Mouse (Mus musculus) heart, postnatal 14 days (tissue): ENCODE results near the gene Smc4. TPM values are rescaled to one million over a fixed set of nuclear protein-coding genes. Genes with fewer than 3 reads are reported as not detected.

ENCODE experiments used
- DNase-seq, 2 experiments: peaks; one replicate each; pipeline ENCODE4 v3.0.0; 2021 to 2022
- intact Hi-C: fragments of 180-260 bp; cut with DNase I; formaldehyde crosslinking; loops from one replicate; pipeline ENCODE4 v1.15.1; 2025
- long read RNA-seq, 2 experiments: library from polyadenylated mRNA; stranded (forward); transcript quantifications; one replicate each; pipeline ENCODE4 v2.0.0; 2021
- total RNA-seq, 2 experiments: library from RNA; stranded (reverse); gene quantifications; 2 replicates each; pipeline ENCODE4 v1.2.3; 2021

Smc4 gene
- total RNA-seq = 10 to 100 TPM; 25.9 to 31.1 TPM
- long read RNA-seq, experiment 1, full-length matches to known transcripts = 18 of 26 reads
- long read RNA-seq, experiment 1, partial matches to known transcripts = 7 of 26 reads
- long read RNA-seq, experiment 1, other reads (novel, unspliced or antisense) = 1 of 26 reads
- long read RNA-seq, experiment 2, full-length matches to known transcripts = 14 of 27 reads
- long read RNA-seq, experiment 2, partial matches to known transcripts = 9 of 27 reads
- long read RNA-seq, experiment 2, other reads (novel, unspliced or antisense) = 4 of 27 reads

- DNase-seq = peak; percentile 94 to 96
- intact Hi-C loops = no loop called here
These were observed at the start of gene Smc4, which contains the start of gene Ift80 for GRCm38 (mm10) chr3:69004437-69005337. TSS of gene Smc4 (plus strand) at chr3:69004738. TSS of gene Ift80 (minus strand) at chr3:69004570.

GRCm38 (mm10) chr3:68956454-68956853 lies 48.1 kb upstream of the Smc4 start:
- intact Hi-C loops = no loop called here
- no peak for DNase-seq

- intact Hi-C loops = no loop called here
- DNase-seq = no peak
These were observed 47.1 kb upstream of the Smc4 start for GRCm38 (mm10) chr3:68957413-68957812.

GRCm38 (mm10) chr3:68964682-68965081 lies 39.9 kb upstream of the Smc4 start:
- intact Hi-C loops = no loop called here
- DNase-seq = peak in 1 of 2 experiments; percentile 21

GRCm38 (mm10) chr3:68966527-68967285 lies 37.8 kb upstream of the Smc4 start:
- no peak for DNase-seq
- intact Hi-C loops = no loop called here

GRCm38 (mm10) chr3:68967404-68967803 lies 37.1 kb upstream of the Smc4 start:
- no peak for DNase-seq
- intact Hi-C loops = no loop called here

GRCm38 (mm10) chr3:68969091-68969590 lies 35.4 kb upstream of the Smc4 start:
- intact Hi-C loops = no loop called here
- DNase-seq = no peak

GRCm38 (mm10) chr3:68973574-68973973 lies 31.0 kb upstream of the Smc4 start:
- no peak for DNase-seq
- intact Hi-C loops = no loop called here

GRCm38 (mm10) chr3:68974639-68975532 lies 29.7 kb upstream of the Smc4 start:
- no peak for DNase-seq
- intact Hi-C loops = no loop called here

- DNase-seq = peak in 1 of 2 experiments; percentile 6
- intact Hi-C loops = no loop called here
These were observed 28.7 kb upstream of the Smc4 start for GRCm38 (mm10) chr3:68975533-68976490.

- no peak for DNase-seq
- intact Hi-C loops = no loop called here
These were observed 26.8 kb upstream of the Smc4 start for GRCm38 (mm10) chr3:68977696-68978095.

- intact Hi-C loops = no loop called here
These were observed 25.4 kb upstream of the Smc4 start for GRCm38 (mm10) chr3:68979187-68979586.

GRCm38 (mm10) chr3:68980898-68981297 lies 23.6 kb upstream of the Smc4 start:
- intact Hi-C loops = no loop called here
- peak; percentile 14 for DNase-seq

More at GRCm38 (mm10) chr3:68979187-68979586, 25.4 kb upstream of the Smc4 start:
- DNase-seq = no peak

GRCm38 (mm10) chr3:68986550-68986949 lies 18.0 kb upstream of the Smc4 start:
- intact Hi-C loops = no loop called here
- no peak for DNase-seq

- no peak for DNase-seq
- intact Hi-C loops = no loop called here
These were observed 1.8 kb upstream of the Smc4 start for GRCm38 (mm10) chr3:69002781-69003180.

- DNase-seq = no peak
- intact Hi-C loops = no loop called here
These were observed 492 bp upstream of the Smc4 start for GRCm38 (mm10) chr3:69004055-69004436.

GRCm38 (mm10) chr3:69005338-69006245 lies 1.1 kb downstream of the Smc4 start:
- peak; percentile 63 to 67 for DNase-seq
- intact Hi-C loops = loop anchor here (2.0 kb wide), 1 partner anchor 35 kb away; no protein-coding TSS in a partner anchor
